Mouse (Mus musculus) liver, adult 2 months (tissue): Measurements from ENCODE around the gene Clic3. TPM values are rescaled to one million over a fixed set of nuclear protein-coding genes. Genes with fewer than 3 reads are reported as not detected.

Experiments used
- DNase-seq: peaks from one replicate; pipeline ENCODE4 v3.0.0-alpha.2; 2011; ENCODE audit warnings: low read depth, low spot score; ENCODE audit errors: extremely low read depth
- H3K27ac ChIP-seq: fragments of 200-500 bp; replicated peaks from 2 replicates; pipeline ENCODE4 v1.5.1; 2012; ENCODE audit warnings: low read depth, mild to moderate bottlenecking, control low read depth, inconsistent platforms, low read length; ENCODE audit not compliant: insufficient read depth
- H3K27me3 ChIP-seq: fragments of 200-500 bp; 2 replicates; pipeline ENCODE4 v1.6.1; 2012; ENCODE audit warnings: mild to moderate bottlenecking, moderate library complexity, low read length, inconsistent platforms; ENCODE audit not compliant: control insufficient read depth, insufficient read depth
- H3K36me3 ChIP-seq: fragments of 200-500 bp; 2 replicates; pipeline ENCODE4 v1.6.1; 2012; ENCODE audit warnings: low read length, inconsistent platforms; ENCODE audit not compliant: control insufficient read depth, insufficient read depth
- H3K4me1 ChIP-seq: fragments of 200-500 bp; 2 replicates; pipeline ENCODE4 v1.6.1; 2011; ENCODE audit warnings: low read length; ENCODE audit not compliant: control insufficient read depth, insufficient read depth
- H3K4me3 ChIP-seq: fragments of 200-500 bp; 2 replicates; pipeline ENCODE4 v1.5.1; 2011; ENCODE audit warnings: low read depth, mild to moderate bottlenecking, control low read depth, low read length, moderate library complexity; ENCODE audit not compliant: insufficient read depth
- H3K79me2 ChIP-seq: fragments of 200-500 bp; 2 replicates; pipeline ENCODE4 v1.6.1; 2012; ENCODE audit warnings: inconsistent platforms, mild to moderate bottlenecking, low read length, moderate library complexity; ENCODE audit not compliant: control insufficient read depth, insufficient read depth
- H3K9ac ChIP-seq: fragments of 200-500 bp; 2 replicates; pipeline ENCODE4 v1.6.1; 2012; ENCODE audit warnings: low read depth, mild to moderate bottlenecking, control low read depth, inconsistent platforms, low read length
- CTCF ChIP-seq: fragments of 200-500 bp; IDR thresholded peaks from 2 replicates; pipeline ENCODE4 v1.5.1; 2011; ENCODE audit warnings: low read depth, low read length, control low read depth
- POLR2A ChIP-seq: fragments of 200-500 bp; IDR thresholded peaks from 2 replicates; pipeline ENCODE4 v1.6.1; 2011; ENCODE audit warnings: low read length, control low read depth; ENCODE audit not compliant: insufficient read depth; ENCODE audit errors: extremely low read depth
- WGBS: fragments of 180-500 bp; shearing (Covaris S2); methylation state at CpG from one replicate; pipeline ENCODE4 v1.1.7; 2018; 5-methylcytosine and 5-hydroxymethylcytosine counted together
- polyA plus RNA-seq: library from polyadenylated mRNA; depleted of rRNA; stranded (reverse); fragments of >200 nt; gene quantifications from 2 replicates; pipeline ENCODE4 v1.2.3, GENCODE M21; 2012
- total RNA-seq: library from RNA; depleted of rRNA; stranded (reverse); fragments of >200 nt; gene quantifications from 2 replicates; pipeline ENCODE4 v1.2.3, GENCODE M21; 2014

Clic3 gene
- total and polyA plus RNA-seq, 2 experiments, result 0.18 to 9.2 TPM

GRCm38 (mm10) chr2:25429435-25430180 is 27.0 kb upstream of the Clic3 start:
- DNase-seq, result no peak
- Histone ChIP-seq H3K36me3 (no peaks in the 10 kb centered on the region), H3K4me3 (no peak overlapping the region), H3K27me3 (no peaks in the 10 kb centered on the region), H3K9ac (peak overlapping the region; percentile 88; the same call in 1 of the 2 replicates), H3K79me2 (peaks cover 6% of the 10 kb centered on the region; the same call in 1 of the 2 replicates), H3K4me1 (peaks cover 3% of the 10 kb centered on the region; the same call in 1 of the 2 replicates), H3K27ac (no peak overlapping the region)
- WGBS, result 52% methylated on average over 5 of the region's 5 CpGs
- TF ChIP-seq CTCF, result no peak
- no peak for TF ChIP-seq POLR2A

- Histone ChIP-seq H3K27me3 (no peaks in the 10 kb centered on the region), H3K79me2 (peaks cover 6% of the 10 kb centered on the region; the same call in 1 of the 2 replicates), H3K27ac (no peak overlapping the region), H3K4me3 (no peak overlapping the region), H3K4me1 (peaks cover 3% of the 10 kb centered on the region; the same call in 1 of the 2 replicates), H3K36me3 (no peaks in the 10 kb centered on the region), H3K9ac (no peak overlapping the region)
- TF ChIP-seq POLR2A (no peak), CTCF (no peak)
- no peak for DNase-seq
- 90% methylated on average over 17 of the region's 17 CpGs for WGBS
Measured at GRCm38 (mm10) chr2:25430395-25431233, 26.0 kb upstream of the Clic3 start.

GRCm38 (mm10) chr2:25431308-25431855 is 25.3 kb upstream of the Clic3 start:
- Histone ChIP-seq H3K79me2 (peaks cover 6% of the 10 kb centered on the region; the same call in 1 of the 2 replicates), H3K27ac (no peak overlapping the region), H3K36me3 (no peaks in the 10 kb centered on the region), H3K4me3 (no peak overlapping the region), H3K9ac (no peak overlapping the region), H3K4me1 (peaks cover 3% of the 10 kb centered on the region; the same call in 1 of the 2 replicates), H3K27me3 (no peaks in the 10 kb centered on the region)
- TF ChIP-seq CTCF (no peak), POLR2A (no peak)
- WGBS, result 58% methylated on average over 6 of the region's 6 CpGs
- peak; percentile 17 for DNase-seq

GRCm38 (mm10) chr2:25432326-25433098 is 24.1 kb upstream of the Clic3 start:
- TF ChIP-seq CTCF (no peak), POLR2A (no peak)
- no peaks in the 10 kb centered on the region for H3K36me3 ChIP-seq
- H3K4me1 ChIP-seq, result peaks cover 3% of the 10 kb centered on the region; the same call in 1 of the 2 replicates
- H3K9ac ChIP-seq, result no peak overlapping the region
- 92% methylated on average over 11 of the region's 11 CpGs for WGBS
- no peak overlapping the region for H3K4me3 ChIP-seq
- DNase-seq, result no peak
- H3K27ac ChIP-seq, result no peak overlapping the region
- H3K79me2 ChIP-seq, result peaks cover 6% of the 10 kb centered on the region; the same call in 1 of the 2 replicates
- no peaks in the 10 kb centered on the region for H3K27me3 ChIP-seq

- 93% methylated on average over 17 of the region's 17 CpGs for WGBS
- no peak overlapping the region for H3K4me3 ChIP-seq
- H3K36me3 ChIP-seq, result no peaks in the 10 kb centered on the region
- no peaks in the 10 kb centered on the region for H3K27me3 ChIP-seq
- no peak overlapping the region for H3K27ac ChIP-seq
- DNase-seq, result no peak
- no peak overlapping the region for H3K9ac ChIP-seq
- peaks cover 3% of the 10 kb centered on the region; the same call in 1 of the 2 replicates for H3K4me1 ChIP-seq
- TF ChIP-seq CTCF (no peak), POLR2A (no peak)
- peaks cover 6% of the 10 kb centered on the region; the same call in 1 of the 2 replicates for H3K79me2 ChIP-seq
Measured at GRCm38 (mm10) chr2:25433101-25433500, 23.5 kb upstream of the Clic3 start.
